Mouse (Mus musculus) lung, adult 2 months (tissue): ENCODE results near the gene Pnpla5. TPM values are rescaled to one million over a fixed set of nuclear protein-coding genes. Genes with fewer than 3 reads are reported as not detected.

ENCODE experiments used
- DNase-seq: peaks from one replicate; pipeline ENCODE4 v3.0.0; 2022
- H3K4me1 ChIP-seq: fragments of 200-500 bp; 2 replicates; pipeline ENCODE4 v1.6.1; 2011; ENCODE audit warnings: low read length; ENCODE audit not compliant: control insufficient read depth, insufficient read depth
- H3K4me3 ChIP-seq: fragments of 200-500 bp; replicated peaks from 2 replicates; pipeline ENCODE3; 2011; ENCODE audit warnings: low read depth, mild to moderate bottlenecking, control low read depth, low read length; ENCODE audit errors: extremely low read depth
- CTCF ChIP-seq: fragments of 200-500 bp; IDR thresholded peaks from 2 replicates; pipeline ENCODE4 v1.5.1; 2011; ENCODE audit warnings: mild to moderate bottlenecking, low read length, control low read depth; ENCODE audit not compliant: insufficient read depth
- POLR2A ChIP-seq: fragments of 200-500 bp; IDR thresholded peaks from 2 replicates; pipeline ENCODE4 v1.6.1; 2011; ENCODE audit warnings: low read depth, mild to moderate bottlenecking, control low read depth, low read length, borderline replicate concordance; ENCODE audit errors: extremely low read depth
- WGBS: fragments of 180-500 bp; shearing (Covaris S2); methylation state at CpG from one replicate; pipeline ENCODE4 v1.1.7; 2018; 5-methylcytosine and 5-hydroxymethylcytosine counted together
- polyA plus RNA-seq: library from polyadenylated mRNA; depleted of rRNA; stranded (reverse); fragments of >200 nt; gene quantifications from 2 replicates; pipeline ENCODE4 v1.2.3, GENCODE M21; 2012

Gene Pnpla5
- polyA plus RNA-seq, 1 experiment: 1.0 TPM

- H3K4me3 ChIP-seq: no peak overlapping the region
- H3K4me1 ChIP-seq: no peaks in the 10 kb centered on the region
- no peak for DNase-seq
- 50% methylated on average over 3 of the region's 3 CpGs for whole genome bisulfite sequencing
- TF ChIP-seq POLR2A: no peak
- no peak for TF ChIP-seq CTCF
Observed at GRCm38 (mm10) chr15:84140109-84140508, 17.1 kb upstream of the Pnpla5 start.

- no peak for TF ChIP-seq POLR2A
- TF ChIP-seq CTCF: no peak
- 61% methylated on average over 5 of the region's 5 CpGs for WGBS
- DNase-seq: no peak
- no peaks in the 10 kb centered on the region for H3K4me1 ChIP-seq
- no peak overlapping the region for H3K4me3 ChIP-seq
Observed at GRCm38 (mm10) chr15:84139592-84140005, 16.6 kb upstream of the Pnpla5 start.

GRCm38 (mm10) chr15:84136473-84137415, 13.8 kb upstream of the Pnpla5 start:
- no peak for DNase-seq
- Histone ChIP-seq H3K4me1 (no peaks in the 10 kb centered on the region; the same call in 1 of the 2 replicates), H3K4me3 (no peak overlapping the region)
- WGBS: 44% methylated on average over 12 of the region's 12 CpGs
- TF ChIP-seq CTCF (no peak), POLR2A (no peak)

GRCm38 (mm10) chr15:84135472-84135871, 12.5 kb upstream of the Pnpla5 start:
- DNase-seq: peak; percentile 19
- Histone ChIP-seq H3K4me3 (no peak overlapping the region), H3K4me1 (no peaks in the 10 kb centered on the region; the same call in 1 of the 2 replicates)
- no peak for TF ChIP-seq POLR2A
- TF ChIP-seq CTCF: peak; percentile 44
- WGBS: 83% methylated on average over 5 of the region's 5 CpGs

GRCm38 (mm10) chr15:84133440-84133839, 10.5 kb upstream of the Pnpla5 start:
- no peak for DNase-seq
- WGBS: 62% methylated on average over 4 of the region's 4 CpGs
- H3K4me1 ChIP-seq: no peaks in the 10 kb centered on the region; the same call in 1 of the 2 replicates
- no peak for TF ChIP-seq CTCF
- TF ChIP-seq POLR2A: no peak
- H3K4me3 ChIP-seq: no peak overlapping the region

- TF ChIP-seq CTCF (no peak), POLR2A (no peak)
- H3K4me1 ChIP-seq: no peaks in the 10 kb centered on the region; the same call in 1 of the 2 replicates
- H3K4me3 ChIP-seq: no peak overlapping the region
- 80% methylated on average over 7 of the region's 7 CpGs for WGBS
- no peak for DNase-seq
Observed at GRCm38 (mm10) chr15:84131971-84132370, 9.0 kb upstream of the Pnpla5 start.

- Histone ChIP-seq H3K4me1 (no peaks in the 10 kb centered on the region; the same call in 1 of the 2 replicates), H3K4me3 (no peak overlapping the region)
- no peak for DNase-seq
- WGBS: 36% methylated on average over 16 of the region's 16 CpGs
- TF ChIP-seq CTCF (no peak), POLR2A (no peak)
Observed at GRCm38 (mm10) chr15:84131096-84131786, 8.3 kb upstream of the Pnpla5 start.

GRCm38 (mm10) chr15:84126871-84127270, 3.9 kb upstream of the Pnpla5 start:
- TF ChIP-seq POLR2A: no peak
- TF ChIP-seq CTCF: no peak
- 27% methylated on average over 5 of the region's 5 CpGs for WGBS
- H3K4me3 ChIP-seq: no peak overlapping the region
- H3K4me1 ChIP-seq: no peaks in the 10 kb centered on the region; the same call in 1 of the 2 replicates
- no peak for DNase-seq

GRCm38 (mm10) chr15:84126447-84126846, 3.5 kb upstream of the Pnpla5 start:
- 52% methylated on average over 4 of the region's 4 CpGs for WGBS
- TF ChIP-seq POLR2A (no peak), CTCF (no peak)
- no peaks in the 10 kb centered on the region; the same call in 1 of the 2 replicates for H3K4me1 ChIP-seq
- H3K4me3 ChIP-seq: no peak overlapping the region
- DNase-seq: no peak
